Mouse (Mus musculus): ENCODE data around the gene Rdh11.

The Rdh11 gene

GRCm38 (mm10) chr12:79139417-79139816 is 52.7 kb downstream of the Rdh11 start:
- CTCF ChIA-PET = no interaction called here

- CTCF ChIA-PET = no interaction called here
Observed at GRCm38 (mm10) chr12:79138999-79139398, 53.1 kb downstream of the Rdh11 start.

GRCm38 (mm10) chr12:79136949-79137348 is 55.1 kb downstream of the Rdh11 start:
- CTCF ChIA-PET = no interaction called here

GRCm38 (mm10) chr12:79135105-79135504 is 57.0 kb downstream of the Rdh11 start:
- CTCF ChIA-PET = no interaction called here

GRCm38 (mm10) chr12:79134676-79135075 is 57.4 kb downstream of the Rdh11 start:
- CTCF ChIA-PET = no interaction called here

GRCm38 (mm10) chr12:79131706-79132460 is 60.2 kb downstream of the Rdh11 start:
- CTCF ChIA-PET = interaction anchor here (0.7 kb wide), 1 partner anchor 15 kb away, joined by 5 read pairs; no protein-coding TSS in a partner anchor

- CTCF ChIA-PET = no interaction called here
Observed at GRCm38 (mm10) chr12:79131178-79131675, 60.9 kb downstream of the Rdh11 start.

- CTCF ChIA-PET = interaction anchor here (0.8 kb wide), 1 partner anchor 213 kb away, joined by 4 read pairs; no protein-coding TSS in a partner anchor
Observed at GRCm38 (mm10) chr12:79130299-79131177, 61.6 kb downstream of the Rdh11 start, which contains the start of gene Arg2. Arg2 (plus strand) TSS chr12:79130777.
